8 mouse cellular contexts compared by ENCODE assay signal in genomic region chr11:79962125-79962876, GRCm38 (mm10). TPM values are rescaled to one million over a fixed set of nuclear protein-coding genes. Genes with fewer than 3 reads are reported as not detected.
DNase-seq lines count a peak whose midpoint lies in the region; ATAC-seq lines count a peak whose summit lies in the region.

Gene Utp6, minus strand, starts transcription at chr11:79962390.

- peak; percentile 100 for DNase-seq in adipocyte (ENCODE audit: low spot score)
- DNase-seq in embryo, embryonic 10 days (ENCODE audit: low spot score): peak; percentile 100
- DNase-seq in gastrocnemius, postnatal 10 days: peak; percentile 99
- DNase-seq in induced T-regulatory cell, adult 2 months (ENCODE audit: low read depth): peak; percentile 100
- DNase-seq in left cerebral cortex, adult 9 months (ENCODE audit: low spot score in 2 of 2): peak; percentile 90 to 99
- peak; percentile 99 for DNase-seq in right cerebral cortex, postnatal 14 days
- peak; percentile 98 to 99 for DNase-seq in urinary bladder, postnatal 36 days (ENCODE audit: low spot score in 2 of 2)

- peak; percentile 98 for ATAC-seq in megakaryocyte progenitor cell, adult 5-6 weeks (replicated peaks; ENCODE audit: poor library complexity)

RNA-seq across cellular contexts. Expression of gene Utp6, which starts in this region (rescaled TPM):
- total RNA-seq in gastrocnemius, postnatal 10 days (2021): 10 to 100 TPM; 29.4 to 36.0 TPM
- 29.3 and 29.5 TPM in 2 replicates for total RNA-seq in megakaryocyte progenitor cell, adult 5-6 weeks (2015)
- 112 and 156 TPM in 2 replicates for total RNA-seq in megakaryocyte progenitor cell, adult 5-6 weeks (2017)

Comparison
In these comparisons a context has a peak if more than half of its experiments do, and no peak if none do; other contexts are left out.
1. Peak in every context shown above with its lines: DNase-seq and ATAC-seq.